Mouse (Mus musculus) erythroid progenitor cell, adult 5-6 weeks (primary cell): ENCODE measurements around the gene Uckl1. TPM values are rescaled to one million over a fixed set of nuclear protein-coding genes. Genes with fewer than 3 reads are reported as not detected.

Source experiments
- ATAC-seq: replicated peaks from 2 replicates; pipeline ENCODE4 v1.8.0; 2016; ENCODE audit warnings: moderate number of reproducible peaks, mild to moderate bottlenecking, moderate TSS enrichment, inconsistent platforms; ENCODE audit not compliant: poor library complexity, low FRiP score, severe bottlenecking
- total RNA-seq, 2 experiments: library from RNA; stranded (forward) in 1 of 2; stranded (reverse) in 1 of 2; fragments of 150-400 nt in 1 of 2; fragments of 186-747, 209-891 nt in 1 of 2; gene quantifications; 2 replicates each; pipeline versions ENCODE4 v1.2.3 to v1.2.4; 2015 to 2017; ENCODE audit warnings: low replicate concordance in 2 of 2

Gene Uckl1
- total RNA-seq, 2 experiments from 2014 or later = 15.2 to 26.4 TPM

- ATAC-seq = no peak
Measured at GRCm38 (mm10) chr2:181591528-181592085, 6.9 kb upstream of the Uckl1 start, which contains the start of gene Prpf6. Prpf6 (plus strand) TSS chr2:181591868.

DNA sequence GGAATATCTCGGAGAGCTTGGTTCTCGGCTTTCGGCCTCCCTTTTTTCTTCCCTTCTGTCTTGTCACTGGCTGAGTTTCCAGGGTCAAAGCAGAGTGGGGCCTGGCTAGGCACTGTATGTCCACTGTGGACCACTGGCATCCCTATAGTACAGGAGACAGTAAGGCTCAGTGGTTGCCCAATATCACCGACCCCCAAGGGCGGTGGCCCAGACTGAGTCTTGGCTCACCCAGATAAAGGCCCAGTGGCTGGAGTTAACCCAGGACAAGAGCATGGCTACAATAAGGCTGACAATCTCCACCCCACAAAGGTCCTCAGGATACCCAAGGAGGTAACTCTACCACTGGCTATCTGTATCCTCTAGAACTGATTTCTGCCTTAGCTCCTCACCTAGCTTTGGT lies 5.8 kb upstream of the Uckl1 start:
- no peak for ATAC-seq

DNA sequence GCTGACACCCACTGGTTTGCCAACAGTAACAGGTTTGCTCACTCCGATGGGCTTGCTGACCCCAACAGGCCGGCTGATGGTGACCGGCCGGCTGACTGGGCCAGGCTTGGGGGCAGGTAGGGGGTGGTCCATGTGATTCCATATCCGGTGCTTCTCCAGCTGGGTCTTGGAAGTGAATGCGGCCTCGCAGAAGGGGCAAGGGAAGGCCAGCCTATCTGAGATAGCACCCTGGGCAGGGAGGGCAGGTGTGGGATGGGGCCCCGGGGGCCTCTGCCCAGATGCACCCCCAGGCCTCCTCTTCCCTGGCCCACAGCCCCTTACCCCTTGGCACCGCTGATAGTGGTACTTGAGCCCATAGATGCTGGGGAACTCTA lies 5.0 kb upstream of the Uckl1 start:
- no peak for ATAC-seq

DNA sequence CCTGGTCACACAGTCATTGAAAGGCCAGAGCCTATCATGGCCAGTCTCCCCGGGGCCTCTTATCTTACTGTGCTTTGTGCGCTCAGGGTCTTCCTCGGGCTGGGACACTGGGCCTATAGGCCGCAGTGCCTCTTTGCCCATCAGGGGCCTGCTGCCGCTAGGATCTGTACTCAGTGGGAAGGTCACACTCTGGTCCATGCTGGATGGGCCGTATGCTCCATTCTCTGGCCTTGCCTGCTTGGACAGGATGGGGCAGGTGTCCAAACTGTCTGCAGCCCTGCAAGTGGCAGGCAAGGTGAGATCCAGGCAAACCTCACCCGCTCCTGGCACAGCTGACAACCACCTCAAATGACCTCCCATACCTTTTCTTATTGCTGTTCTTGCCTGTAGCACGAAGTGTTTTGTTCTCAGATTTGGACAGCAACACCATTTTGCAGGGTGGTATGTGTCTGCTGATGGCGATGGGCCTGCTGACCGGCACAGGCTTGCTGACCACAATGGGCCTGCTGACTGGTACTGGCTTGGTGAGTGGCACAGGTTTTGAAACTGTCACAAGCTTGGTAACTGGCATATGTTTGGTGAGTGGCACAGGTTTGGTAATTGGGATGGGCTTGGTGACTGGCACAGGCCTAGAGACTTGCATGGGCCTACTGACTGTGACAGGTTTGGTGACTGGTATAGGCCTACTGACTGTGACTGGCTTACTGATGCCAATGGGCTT lies 4.5 kb upstream of the Uckl1 start:
- no peak for ATAC-seq

DNA sequence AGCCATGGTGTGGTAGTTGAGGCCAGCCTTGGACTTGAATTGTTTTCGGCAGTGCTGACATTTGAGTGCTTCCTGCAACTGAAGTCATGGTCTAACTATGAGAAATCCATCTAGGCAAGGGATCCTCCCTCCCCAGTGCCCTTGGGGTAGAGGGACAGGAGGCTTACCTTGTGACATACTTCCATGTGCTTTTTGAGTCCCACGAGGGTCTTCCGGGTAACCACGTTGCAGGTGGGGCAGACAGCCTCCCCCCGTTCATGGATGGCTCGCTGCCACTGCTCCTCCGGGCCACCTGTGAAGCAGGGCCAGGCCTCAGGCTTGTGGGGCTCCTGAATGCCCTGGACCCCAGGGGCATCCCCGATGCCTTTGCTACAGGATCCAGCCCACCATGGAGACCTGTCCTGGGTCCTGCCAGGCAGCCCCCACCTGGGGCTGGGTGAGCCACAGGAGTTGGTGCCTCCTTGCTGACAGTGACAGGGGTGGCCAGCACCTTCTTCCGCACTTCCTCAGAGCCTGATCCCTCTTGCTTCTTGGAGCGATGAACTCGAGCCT lies 3.6 kb upstream of the Uckl1 start:
- ATAC-seq = no peak

DNA sequence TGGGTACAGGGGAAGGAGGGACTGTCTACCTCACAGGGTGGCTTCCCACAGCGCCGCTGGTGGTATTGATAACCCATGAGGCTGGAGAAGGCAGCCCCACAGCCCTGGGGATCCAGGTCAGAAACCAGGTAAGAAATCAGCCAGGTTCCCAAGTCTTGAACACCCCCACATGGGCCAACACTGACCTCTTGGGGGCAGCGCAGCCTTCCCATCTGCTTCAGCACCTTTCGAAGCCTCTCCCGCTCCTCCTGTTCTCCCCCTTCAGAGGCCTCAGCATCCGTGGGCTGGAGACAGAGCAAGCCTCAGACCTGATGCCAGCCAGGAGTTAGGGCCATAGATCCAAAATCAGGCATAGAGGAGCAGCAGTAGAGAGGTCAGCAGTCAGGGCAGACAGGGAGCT lies 3.1 kb upstream of the Uckl1 start:
- ATAC-seq = no peak

DNA sequence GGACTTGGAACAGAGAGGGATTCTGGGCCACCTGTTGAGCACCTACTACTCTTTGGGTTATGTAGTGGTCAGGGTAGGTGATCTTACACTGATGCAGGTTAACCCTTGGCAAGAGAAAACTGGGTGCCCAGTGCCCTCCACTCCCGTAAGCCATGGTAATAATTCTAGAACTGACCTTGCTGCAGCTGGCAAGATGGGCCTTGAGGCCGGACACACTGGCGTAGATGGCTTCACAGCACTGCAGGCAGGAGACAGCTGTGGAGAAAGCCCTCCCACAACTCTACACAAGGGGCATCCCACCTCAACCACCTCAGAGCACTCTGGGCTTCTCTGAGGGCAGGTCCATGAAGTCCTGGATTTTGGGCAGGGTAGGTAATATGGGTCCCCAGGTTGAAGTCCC lies 1.4 kb upstream of the Uckl1 start:
- ATAC-seq = no peak

- ATAC-seq = no peak
Measured at GRCm38 (mm10) chr2:181585506-181585905, 814 bp upstream of the Uckl1 start.

DNA sequence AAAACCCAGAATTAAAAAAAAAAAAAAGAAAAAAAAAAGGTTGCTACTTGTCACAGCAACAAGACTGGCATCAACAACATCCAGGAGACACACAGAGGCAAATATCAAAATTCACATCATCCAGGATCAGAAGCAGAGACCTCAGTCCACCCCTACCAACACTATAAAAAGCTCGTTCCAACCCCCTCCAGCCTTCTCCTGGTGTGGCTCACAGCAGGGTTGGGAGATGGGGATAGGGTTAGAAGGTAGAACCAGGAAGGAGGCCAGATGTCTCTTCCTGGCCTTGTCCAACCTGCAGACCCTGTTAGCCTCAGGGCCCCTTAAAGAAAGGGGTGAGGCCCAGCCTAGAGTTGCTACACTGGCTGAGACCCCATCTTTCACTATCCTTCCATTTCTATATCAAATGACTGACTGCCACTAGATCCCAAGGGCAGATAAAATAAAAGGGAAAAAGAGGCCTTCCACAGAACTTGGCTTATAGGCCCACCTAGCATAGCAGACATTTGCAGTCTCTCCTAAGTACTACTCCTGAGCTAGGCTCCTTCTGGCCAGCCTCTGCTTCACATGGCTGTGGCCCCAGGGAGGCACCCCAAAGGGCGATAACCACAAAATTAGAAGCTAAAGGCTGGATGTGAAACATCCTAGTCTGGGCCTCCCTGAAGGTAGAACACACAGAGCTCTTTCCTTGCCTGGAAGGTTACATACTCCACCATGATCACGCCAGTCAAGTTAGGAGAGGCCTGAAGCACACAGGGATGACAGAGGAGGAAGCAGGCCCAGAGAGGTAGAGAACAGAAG lies 1.0 kb downstream of the Uckl1 start:
- no peak for ATAC-seq

- ATAC-seq = no peak
Measured at GRCm38 (mm10) chr2:181582939-181583338, 1.8 kb downstream of the Uckl1 start.

GRCm38 (mm10) chr2:181582358-181582757 lies 2.3 kb downstream of the Uckl1 start:
- no peak for ATAC-seq

GRCm38 (mm10) chr2:181581402-181582120 lies 3.1 kb downstream of the Uckl1 start:
- ATAC-seq = peak; percentile 77

- peak; percentile 79 for ATAC-seq
Measured at GRCm38 (mm10) chr2:181581016-181581401, 3.7 kb downstream of the Uckl1 start.

GRCm38 (mm10) chr2:181580131-181580772 lies 4.4 kb downstream of the Uckl1 start:
- ATAC-seq = no peak

GRCm38 (mm10) chr2:181579681-181580080 lies 5.0 kb downstream of the Uckl1 start:
- no peak for ATAC-seq

DNA sequence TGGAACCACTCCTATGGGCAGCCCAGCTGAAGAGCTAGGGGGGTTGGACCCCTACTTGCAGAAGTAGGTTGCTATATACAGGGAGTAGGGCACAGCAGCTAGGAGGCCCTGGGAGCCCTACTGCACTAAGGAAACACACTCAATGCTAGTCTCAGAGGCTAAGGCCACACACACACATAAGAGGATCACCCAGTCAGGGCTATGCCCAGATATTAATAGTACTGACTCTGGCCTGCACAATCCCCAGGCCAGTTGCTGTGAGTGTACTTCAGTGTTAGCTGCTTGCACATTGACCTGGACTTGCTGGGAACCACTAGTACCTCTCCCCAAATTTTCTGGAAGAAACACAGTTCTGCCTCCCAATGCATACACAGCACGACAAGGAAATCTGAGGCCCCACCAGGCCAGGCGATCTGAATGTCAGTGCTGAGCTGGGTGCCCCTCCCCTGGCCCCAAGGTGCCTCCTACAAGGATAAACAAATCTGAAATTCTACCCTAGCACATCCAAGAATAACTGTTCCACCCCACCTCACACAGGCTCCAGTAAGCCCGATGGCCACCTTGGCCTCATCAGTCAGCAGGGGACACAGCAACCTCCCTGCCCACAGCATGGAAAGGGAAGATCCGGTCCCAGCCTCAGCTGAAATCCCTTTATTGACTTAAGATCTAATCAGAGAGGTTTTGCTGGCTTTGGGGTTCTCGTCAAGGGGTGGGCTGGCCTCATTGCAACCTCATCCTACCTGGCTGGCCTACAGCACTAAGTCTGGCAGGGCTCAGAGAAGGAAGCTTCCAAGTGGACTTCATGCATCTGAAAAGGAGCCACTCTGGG lies 5.7 kb downstream of the Uckl1 start:
- ATAC-seq = no peak

DNA sequence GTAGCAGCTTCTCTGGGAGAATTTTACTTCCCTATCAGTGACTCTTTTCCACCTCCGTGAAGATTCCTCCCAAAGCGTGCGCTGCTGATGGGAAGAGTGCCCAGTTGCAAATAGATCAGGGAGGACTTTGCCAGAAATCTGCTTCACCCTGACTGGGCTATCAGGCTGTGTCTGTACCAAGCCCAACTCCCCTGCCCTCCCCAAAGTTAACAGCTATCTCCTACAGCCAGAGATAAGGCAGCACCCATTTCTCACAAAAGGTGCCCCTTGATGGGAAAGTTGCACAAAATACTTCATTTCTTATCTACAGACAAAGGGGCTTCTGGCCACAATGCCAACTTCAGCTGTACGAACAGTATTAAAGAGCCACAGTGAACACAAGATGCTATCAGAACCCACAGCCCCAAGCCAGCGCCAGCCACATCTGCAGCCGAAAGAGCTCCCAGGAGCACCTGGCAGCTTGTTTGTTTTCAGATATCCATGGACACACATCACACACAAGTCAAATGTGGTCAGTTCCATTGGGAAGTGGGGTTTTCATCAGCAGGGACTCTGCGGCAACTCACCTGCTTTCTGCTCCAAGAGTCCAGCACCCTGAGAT lies 6.6 kb downstream of the Uckl1 start:
- no peak for ATAC-seq

DNA sequence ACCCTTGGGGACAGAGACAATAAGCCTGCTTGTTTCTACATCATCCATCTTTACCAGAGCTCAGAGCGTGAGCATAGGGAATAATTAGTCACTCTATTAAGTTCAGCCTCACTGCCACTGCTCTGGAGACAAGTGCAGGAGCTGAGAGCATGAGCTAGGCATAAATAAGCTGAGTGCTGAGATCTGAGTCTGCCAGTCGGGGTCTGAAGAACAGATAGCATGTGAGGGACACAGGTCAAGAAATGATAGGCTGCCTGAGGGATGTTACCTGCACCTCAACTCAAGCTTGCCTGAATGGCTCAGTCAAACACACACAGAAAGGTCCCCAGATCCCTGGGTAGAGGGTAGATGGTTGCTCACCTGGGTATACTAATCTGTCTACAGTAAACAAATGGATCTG lies 7.6 kb downstream of the Uckl1 start:
- no peak for ATAC-seq
